Mouse (Mus musculus): Measurements from ENCODE around the gene Icam1.
"Not testable (repeated sequence)": the region's sequence is repeated elsewhere in the genome, so short reads cannot be mapped to it uniquely, and the experiment has no call there.

The Icam1 gene

DNA sequence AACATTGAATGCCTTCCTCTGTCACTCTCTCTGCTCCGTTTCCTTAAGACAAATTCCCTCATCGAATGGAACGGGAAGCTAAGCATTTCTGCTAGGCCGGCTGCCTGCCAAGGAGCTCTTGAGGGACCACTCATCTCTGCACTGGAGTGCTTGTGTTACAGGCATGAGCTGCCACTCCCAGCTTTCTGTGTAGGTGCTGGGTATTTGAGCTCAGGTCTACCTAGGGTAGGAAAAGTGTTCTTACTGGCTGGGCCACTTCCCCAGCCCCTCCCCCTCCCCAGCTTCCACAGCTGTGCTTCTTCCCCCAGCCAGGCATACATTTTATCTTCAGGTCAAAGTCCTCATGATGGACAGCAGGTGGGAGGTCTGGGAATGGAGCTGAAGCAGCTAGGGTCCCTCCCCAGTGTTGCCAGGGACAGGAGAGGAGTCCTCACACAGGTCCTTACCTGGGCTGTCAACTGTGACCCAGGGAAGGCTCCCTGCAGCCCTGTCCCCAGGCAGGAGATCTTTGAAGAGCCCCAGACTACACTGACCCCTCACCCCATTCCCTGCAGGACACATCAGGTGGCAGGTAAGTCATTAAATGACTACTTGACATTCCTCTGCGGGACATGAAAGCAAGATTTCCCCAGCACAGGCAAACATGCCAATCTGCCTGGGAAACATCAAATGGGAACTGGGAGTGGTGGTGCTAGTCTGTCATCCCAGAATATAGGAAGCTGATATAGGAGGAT is 22.5 kb upstream of the Icam1 start:
- no peak for DNase-seq (ENCODE audit: extremely low read depth, low read depth)

DNA sequence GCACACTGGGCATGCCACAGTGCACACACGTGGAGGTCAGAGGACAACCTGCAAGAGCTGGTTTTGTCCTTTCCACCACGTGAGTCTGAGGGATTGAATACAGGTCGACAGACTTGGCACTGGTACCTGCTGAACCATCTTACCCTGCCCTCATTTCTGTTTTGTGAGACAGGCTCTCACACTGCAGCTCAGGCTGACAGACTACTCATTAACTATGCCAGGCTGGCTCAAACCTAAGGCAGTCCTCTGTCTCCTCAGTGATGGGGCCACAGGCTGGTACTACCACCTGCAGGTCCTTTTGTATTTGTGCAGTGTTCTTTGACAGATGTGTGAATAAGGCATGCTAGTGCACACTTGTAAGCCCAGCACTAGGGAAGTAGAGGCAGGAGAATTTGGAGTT is 20.7 kb upstream of the Icam1 start:
- no peak for DNase-seq (ENCODE audit: extremely low read depth, low read depth)

DNA sequence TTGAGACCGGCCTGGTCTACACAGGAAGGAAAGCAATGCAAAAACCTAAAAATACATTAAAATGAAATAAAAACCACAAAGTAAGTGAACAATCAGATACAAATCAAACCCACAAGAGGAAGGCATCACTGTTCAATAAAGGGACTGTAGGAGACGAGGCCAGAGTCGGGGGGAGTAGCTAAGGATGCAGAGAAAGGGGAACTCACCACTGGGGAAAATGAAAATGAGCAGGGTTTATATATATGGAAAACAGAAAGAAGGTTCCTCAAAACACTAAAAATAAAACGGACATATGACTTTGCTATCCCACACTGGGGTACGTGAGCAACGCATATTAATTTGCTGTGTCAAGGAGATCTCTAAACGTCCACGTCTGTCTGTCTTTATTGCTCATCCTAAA is 18.7 kb upstream of the Icam1 start:
- DNase-seq (ENCODE audit: extremely low read depth, low read depth), result no peak

DNA sequence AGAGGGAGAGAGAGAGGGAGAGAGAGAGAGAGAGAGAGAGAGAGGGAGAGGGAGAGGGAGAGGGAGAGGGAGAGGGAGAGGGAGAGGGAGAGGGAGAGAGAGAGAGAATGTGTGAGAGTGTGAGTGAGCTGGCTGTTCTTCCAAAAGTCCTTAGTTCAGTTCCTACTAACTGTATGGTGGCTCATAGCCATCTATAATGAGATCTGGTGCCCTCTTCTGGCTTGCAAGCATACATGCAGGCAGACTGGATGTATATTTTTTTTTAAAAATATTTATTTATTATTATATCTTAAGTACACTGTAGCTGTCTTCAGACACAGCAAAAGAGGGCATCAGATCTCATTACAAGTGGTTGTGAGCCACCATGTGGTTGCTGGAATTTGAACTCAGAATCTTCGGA is 17.4 kb upstream of the Icam1 start:
- not testable (repeated sequence) for DNase-seq (ENCODE audit: extremely low read depth, low read depth)

DNA sequence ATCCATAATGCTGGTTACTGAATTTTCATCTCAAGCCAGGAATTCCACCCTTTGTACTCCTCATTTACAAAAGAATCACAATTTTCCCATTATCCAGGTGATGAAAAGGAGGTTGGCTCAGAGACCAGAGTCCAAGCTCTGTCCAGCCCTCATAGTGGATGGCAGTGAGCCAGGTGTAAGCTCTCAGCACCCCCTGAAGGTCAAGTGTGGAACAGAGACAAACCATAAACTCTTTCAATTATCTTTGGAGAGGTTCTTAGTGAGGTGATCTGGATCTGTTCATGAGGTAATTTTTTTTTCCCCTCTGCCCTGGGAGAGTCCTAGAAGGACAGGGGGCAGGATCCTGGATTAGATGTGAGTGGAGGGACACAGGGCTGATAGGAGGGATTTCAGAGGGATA is 15.0 kb upstream of the Icam1 start:
- no peak for DNase-seq (ENCODE audit: extremely low read depth, low read depth)

DNA sequence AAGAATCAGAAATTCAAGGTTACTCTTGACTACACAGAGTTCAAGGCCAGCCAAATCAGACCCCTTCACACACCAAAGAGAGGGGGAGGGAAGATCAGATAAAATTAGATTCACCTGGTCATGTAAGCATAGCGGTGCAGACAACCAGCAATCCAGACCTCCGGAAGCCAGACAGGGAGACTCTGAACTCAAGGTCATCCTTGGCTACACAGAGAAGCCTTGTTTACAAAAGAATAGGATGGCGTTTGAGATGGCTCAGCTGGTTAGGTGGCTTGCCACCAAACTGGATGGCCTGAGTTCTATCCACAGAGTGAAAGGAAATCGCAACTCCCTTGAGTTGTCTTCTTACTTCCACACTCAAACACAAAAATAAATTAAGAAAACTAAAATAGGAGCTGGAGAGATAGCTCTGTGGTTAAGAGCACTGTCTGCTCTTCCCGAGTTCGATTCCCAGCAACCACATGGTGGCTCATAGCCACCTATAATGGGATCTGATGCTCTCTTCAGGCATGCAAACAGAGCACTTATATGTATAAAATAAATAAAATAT is 14.1 kb upstream of the Icam1 start:
- no peak for DNase-seq (ENCODE audit: extremely low read depth, low read depth)

DNA sequence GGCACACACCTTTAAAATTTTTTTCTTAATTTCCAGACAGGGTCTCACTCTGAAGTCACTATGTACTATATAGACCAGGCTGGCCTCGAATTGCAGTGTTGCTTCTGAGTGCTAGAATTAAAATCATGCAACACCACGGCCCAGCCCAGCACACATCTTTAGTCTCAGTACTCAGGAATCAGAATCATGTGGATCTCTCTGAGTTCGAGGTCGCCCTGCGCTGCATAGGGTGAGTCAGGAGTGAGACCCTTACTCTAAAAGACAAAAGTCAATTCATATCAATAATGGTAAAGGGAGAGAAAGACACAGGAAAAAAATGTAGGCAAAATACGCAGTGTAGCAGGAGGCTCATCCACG is 13.5 kb upstream of the Icam1 start:
- no peak for DNase-seq (ENCODE audit: extremely low read depth, low read depth)

DNA sequence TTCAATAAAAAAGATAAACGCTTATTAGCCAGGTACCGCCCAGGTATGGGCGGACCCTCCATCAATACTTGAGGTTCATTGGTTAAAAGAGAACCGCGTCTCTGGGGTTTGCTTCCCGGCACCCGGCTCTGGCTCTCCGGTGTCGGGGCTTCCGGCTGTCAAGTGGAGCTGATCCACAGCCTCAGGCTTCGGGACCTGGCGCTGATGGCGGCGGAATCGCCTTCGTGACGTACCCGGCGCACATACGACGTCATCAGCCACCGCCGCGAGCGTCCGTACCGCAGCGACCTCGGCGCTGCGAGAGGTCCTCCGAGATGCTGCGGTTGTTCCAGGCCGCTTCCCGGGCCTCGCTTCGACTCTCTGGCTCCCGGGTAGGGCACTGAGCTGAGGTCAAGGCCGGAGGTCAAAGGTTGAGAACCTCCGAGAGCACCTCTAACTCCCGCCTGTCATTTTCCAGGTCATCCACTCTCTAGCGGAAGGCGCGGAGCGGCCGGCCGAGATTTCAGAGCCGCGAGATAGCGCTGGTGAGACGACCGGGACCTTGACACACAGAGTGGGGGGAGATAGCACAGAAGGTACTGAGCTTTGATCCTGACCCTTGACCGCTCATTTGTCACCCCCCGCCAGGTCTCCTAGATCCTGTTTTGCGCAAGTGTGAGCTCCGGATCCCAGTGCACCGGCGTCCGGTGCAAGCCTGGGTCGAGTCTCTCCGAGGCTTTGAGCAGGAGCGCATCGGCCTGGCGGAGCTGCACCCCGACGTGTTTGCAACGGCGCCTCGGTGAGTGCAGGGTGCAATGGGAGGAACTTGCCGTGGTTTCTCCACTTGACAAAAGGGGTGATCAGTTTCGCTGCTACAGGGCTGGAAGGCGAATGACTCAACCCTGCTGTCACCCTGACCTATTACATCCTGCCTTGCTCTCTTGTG is 12.9 kb upstream of the Icam1 start, which contains the start of gene Mrpl4:
Gene Mrpl4 (plus strand): TSS at position 112 of the 925 bp plus-strand sequence.
- peak; percentile 97 for DNase-seq (ENCODE audit: extremely low read depth, low read depth)

DNA sequence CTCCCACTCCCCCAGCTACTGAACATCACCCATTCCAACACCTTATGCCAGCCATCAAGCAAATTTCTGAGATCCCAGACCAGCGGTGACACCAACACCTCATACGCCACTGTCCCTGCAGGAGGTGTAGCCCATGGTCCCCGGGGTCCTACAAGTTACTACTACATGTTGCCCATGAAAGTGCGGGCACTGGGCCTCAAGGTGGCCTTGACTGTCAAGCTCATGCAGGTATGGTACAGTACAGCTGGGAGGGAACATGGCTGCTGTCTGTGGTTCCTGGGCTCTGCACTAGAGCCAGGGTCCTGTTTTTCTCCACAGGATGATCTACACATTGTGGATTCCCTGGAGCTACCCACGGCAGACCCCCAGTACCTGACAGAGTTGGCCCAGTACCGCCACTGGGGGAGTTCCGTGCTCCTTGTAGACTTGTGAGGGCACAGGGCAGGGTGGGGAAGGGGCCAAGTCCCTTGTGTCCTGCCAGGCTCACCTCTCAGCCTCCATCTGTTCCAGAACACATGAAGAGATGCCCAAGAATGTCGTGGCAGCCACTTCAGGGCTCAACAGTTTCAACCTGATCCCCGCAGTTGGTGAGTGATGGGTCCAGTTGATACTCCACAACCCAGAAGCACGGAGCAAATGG is 8.4 kb upstream of the Icam1 start:
- DNase-seq (ENCODE audit: extremely low read depth, low read depth), result no peak

DNA sequence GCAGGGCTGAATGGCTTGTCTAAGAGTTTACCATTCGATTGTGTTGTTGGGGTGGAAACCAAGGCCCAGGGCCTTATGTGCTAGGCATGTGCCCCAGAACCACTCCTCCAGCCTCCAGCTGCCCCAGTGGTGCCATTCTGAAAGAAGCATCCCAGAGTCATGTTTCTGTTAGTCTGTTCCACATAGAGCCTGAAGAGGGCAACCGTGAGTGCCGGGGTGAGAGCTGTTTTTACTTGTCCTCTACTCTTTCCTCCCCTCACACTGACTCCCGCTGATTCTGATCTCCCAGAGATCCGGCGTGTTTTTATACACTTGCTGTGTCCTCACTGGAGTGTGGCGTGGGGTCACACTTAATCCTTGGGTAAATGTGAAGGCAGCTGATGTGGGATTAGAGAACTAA is 7.8 kb upstream of the Icam1 start:
- DNase-seq (ENCODE audit: extremely low read depth, low read depth), result no peak

DNA sequence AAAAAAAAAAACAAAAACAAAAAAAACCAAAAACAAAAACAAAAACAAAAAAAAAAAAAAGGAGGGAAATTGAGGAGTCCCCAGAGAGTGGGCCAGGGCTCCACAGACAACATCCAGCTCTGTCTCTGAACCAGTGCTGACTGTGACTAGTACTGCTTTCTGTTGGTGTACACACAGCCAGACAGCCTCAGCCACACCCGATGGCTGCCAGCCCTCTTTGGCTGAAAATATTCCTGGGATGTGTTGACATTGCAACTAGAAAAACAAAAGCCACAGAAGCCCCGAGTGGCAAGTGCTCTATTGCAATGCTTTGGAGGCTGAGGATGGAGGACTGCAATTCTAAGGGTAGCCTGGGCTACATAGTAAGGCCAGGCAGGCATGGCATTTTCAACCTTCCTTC is 5.4 kb upstream of the Icam1 start:
- DNase-seq (ENCODE audit: extremely low read depth, low read depth), result no peak

DNA sequence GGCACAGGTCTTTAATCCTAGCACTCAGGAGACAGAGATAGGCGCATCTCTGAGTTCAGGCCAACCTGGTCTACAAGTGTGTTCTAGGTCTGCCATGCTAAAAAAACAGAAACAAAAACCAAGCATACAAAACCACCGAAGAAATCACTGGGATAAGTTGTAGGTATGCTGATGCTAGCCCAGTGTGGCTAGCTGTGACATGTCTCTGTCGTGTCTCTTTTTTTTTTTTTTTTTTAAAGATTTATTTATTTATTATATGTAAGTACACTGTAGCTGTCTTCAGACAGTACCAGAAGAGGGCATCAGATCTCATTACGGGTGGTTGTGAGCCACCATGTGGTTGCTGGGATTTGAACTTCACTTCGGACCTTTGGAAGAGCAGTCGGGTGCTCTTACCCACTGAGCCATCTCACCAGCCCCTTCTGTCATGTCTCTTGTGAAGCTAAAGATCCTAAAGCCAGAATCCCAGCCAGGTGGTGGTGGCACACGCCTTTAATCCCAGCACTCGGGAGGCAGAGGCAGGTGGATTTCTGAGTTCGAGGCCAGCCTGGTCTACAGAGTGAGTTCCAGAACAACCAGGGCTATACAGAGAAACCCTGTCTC is 4.7 kb upstream of the Icam1 start:
- not testable (repeated sequence) for DNase-seq (ENCODE audit: extremely low read depth, low read depth)

DNA sequence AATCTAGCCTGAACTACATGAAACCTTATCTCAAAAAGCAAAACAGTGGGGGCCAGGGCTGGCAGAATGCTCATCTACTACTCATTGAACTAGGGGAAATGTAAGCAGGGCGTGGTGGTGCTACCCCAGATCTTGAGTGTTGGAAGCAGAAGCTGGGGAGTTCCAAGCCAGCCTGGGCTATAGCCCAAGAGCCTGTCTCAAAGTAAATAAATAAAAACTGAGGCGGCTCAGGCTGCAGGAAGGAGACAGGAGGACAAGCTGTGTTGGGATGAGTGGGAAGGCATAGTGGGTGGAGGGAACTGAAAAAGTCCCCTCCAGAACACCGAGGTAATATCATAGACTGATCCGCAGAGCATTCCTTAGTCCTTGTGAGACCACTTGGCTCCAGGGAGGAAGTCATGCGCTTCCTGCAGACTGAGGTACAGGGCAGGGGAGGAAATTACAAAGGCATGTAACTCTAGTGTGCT is 3.9 kb upstream of the Icam1 start:
- DNase-seq (ENCODE audit: extremely low read depth, low read depth), result peak; percentile 70

DNA sequence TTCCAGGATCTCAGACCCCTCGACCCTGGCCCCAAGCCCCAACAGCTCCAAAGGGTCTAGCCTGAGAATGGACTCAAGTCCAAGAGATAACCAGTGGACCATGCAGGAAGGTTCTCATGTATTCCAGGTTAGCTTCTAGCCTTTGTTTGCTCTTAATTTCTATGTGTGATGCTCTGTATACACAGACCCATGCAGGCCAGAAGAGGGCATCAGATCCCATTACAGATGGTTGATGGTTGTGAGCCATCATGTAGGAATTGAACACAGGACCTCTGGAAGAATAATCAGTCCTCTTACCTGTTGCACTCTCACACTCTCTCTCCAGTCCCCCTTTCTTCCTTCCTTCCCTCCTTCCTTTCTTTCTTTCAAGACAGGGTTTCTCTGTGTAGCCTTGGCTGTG is 3.4 kb upstream of the Icam1 start:
- DNase-seq (ENCODE audit: extremely low read depth, low read depth), result no peak

DNA sequence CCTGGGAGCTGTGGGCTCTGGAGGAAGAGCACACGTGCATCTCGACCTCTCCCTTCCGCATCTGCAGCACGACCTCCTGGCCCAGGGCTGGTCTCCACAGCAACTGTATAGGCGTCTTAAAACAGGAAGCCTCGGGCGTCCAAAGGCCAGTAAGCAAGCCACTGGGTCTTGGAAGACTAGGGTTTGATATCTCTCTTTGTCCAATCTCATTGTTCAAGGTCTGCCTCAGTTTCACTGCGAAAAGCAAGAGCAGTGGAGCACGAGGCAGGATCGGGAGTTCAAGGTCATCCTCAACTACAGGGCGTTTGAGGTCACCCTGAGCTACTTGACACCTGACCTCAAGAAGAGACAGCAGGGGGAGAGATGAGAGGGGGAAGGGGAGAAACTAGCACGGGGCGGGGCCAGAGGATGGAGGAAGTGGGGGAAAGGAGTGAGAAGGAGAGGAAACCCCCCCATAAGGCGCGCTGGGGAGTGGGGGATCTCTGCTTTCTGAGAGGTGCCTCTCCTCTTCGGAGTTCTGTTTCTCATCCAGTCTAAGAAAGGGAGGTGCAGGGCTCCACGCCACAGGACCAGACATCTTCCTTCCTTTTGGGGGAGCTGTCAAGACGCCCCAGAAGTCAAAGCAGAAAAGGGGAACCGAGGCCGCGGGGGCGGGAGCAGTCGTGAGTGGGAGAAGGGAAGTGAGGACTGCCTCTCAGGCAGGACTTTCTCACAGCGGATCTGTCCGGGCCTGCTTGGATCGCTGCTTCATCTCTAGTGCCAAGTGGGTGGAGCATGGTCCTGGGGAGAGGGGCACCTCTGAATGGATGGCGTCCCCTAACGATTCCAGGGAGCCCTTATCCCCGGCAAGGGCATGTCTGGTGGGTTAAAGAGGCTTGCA is 854 bp upstream of the Icam1 start:
- peak; percentile 90 for DNase-seq (ENCODE audit: extremely low read depth, low read depth)

DNA sequence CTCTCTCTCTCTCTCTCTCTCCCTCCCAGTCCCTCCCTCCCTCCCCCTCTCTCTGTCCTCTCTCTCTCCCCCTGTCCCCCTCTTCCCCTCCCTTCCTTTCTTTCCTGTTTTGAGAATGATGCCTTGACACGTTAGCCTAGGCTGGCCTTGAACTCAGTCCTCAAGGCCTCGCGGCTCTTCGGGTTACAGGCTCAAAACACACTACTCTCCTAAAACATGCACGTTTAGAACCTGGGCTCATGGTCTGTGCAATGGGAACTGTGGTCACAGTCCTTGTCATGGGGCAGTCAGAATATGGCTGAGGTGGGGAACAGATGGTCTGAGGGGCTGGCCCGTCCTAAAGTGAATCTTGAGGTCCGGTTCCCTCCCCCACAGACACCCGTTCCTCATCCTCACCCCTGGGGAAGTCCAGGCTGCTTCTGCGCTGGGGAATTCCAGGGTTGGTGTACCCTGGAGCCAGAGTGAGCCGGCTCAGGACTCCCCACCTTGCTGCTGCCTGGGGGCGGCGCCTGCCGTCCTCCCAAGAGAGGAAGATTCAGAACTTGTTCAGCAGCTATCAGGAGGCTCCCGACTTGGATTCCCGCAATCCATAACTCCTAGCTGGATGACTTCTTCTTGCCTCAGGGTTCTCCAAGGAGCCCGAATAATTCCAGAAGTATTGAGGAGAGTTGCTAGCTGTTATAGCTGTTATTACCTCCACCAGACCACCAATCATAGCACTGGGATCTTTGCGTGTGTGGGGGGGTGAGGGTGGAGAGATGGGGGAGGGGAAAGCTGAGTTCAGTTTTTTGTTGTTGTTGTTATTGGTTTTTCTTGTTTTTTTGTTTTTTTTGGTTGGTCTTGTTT is 769 bp downstream of the Icam1 start:
- DNase-seq (ENCODE audit: extremely low read depth, low read depth), result no peak

DNA sequence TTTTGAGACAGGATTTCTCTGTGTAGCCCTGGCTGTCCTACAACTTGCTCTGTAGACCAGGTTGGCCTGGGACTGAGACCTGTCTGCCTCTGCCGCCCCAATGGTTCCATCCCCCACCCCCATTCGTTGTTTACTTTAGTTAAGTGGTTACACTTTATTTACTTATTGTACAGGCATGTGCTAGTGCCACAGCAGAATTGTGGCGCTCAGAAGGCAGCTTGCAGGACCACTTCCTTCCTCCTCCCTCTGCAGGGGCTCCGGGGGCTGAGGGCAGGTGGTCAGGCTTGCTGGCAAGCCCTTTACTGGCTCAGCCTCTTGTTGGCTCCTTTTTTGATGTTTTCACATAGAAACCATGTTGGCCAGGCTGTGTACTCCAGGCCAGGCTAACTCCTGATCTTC is 1.4 kb downstream of the Icam1 start:
- DNase-seq (ENCODE audit: extremely low read depth, low read depth), result no peak

DNA sequence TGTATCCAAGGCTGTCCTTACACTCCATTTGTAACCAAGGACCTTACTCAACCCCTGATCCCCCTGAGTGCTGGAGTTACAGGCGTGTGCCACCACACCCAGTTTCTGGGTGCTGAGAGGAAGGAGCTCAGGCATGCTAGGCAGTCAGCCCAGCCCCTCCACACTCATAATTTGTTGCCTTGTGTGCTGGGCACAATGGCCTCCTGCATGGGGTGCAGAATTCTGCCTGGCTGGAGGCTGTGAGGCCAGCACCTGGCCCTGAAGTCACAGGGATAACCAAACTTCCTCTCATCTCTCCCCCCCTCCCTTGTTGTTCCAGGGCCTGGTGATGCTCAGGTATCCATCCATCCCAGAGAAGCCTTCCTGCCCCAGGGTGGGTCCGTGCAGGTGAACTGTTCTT is 2.8 kb downstream of the Icam1 start:
- no peak for DNase-seq (ENCODE audit: extremely low read depth, low read depth)

DNA sequence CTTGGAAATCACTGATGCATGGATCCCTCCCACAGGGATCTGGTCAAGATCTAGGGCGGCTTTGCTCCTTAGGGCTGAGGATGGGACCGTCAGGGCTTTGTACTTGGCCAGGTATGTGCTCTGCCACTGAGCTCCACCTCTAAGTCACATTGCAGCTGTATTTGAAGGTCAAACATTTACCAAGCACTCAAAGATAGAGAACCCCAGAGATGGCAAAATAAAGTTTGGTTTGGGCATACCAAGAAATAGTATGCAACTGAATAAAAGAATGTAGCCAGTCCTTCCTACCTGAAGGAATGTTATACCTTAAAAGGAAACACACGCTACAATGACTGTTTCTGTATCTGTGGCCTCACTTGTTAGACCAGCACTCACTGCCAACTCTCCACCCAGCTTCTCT is 5.6 kb downstream of the Icam1 start:
- DNase-seq (ENCODE audit: extremely low read depth, low read depth), result no peak

DNA sequence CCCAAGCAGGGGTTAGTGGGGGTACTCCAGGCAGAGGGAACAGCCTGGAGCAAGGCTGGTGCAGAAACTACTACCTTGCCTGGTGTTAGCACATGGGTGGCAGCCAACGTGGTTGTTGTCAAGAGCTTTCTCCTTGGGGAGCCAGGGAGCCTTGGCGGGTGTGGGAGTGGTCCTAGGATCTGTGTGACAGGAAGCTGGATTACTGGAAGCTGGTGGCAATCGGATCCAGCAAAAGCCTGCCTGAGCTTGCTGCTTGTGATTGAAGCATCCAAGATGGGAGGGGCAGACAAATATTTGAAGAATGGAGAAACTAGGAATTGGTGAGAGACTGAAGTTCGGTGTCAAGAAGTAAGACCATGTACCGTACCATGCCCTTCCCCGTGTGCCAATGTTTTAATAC is 6.5 kb downstream of the Icam1 start:
- DNase-seq (ENCODE audit: extremely low read depth, low read depth), result no peak

All from MEL-GATA-1-ER (cell line).